Mouse (Mus musculus): ENCODE data around the gene Rere. TPM values are rescaled to one million over a fixed set of nuclear protein-coding genes. Genes with fewer than 3 reads are reported as not detected.
"Not testable (repeated sequence)": the region's sequence is repeated elsewhere in the genome, so short reads cannot be mapped to it uniquely, and the experiment has no call there.

Rere gene
- polyA plus RNA-seq, 1 experiment from 2014 or later: 29.0 TPM

GRCm38 (mm10) chr4:150549393-150549792 lies 267.9 kb downstream of the Rere start:
- H3K36me3 ChIP-seq (ENCODE audit: control insufficient read depth, insufficient read depth, low read length): peaks cover 9% of the 10 kb centered on the region
- no peak overlapping the region for H3K4me3 ChIP-seq (ENCODE audit: low read depth, low read length)
- 0 out of 2 replicates have a peak, but pooled peaks cover 2% of the 10 kb centered on the region for H3K4me1 ChIP-seq (ENCODE audit: control insufficient read depth, insufficient read depth, low read length)
- H3K27me3 ChIP-seq (ENCODE audit: control insufficient read depth, insufficient read depth, low read depth, low read length): no peaks in the 10 kb centered on the region
- 95% methylated on average over 9 of the region's 9 CpGs for WGBS
- no peak for ATAC-seq
- H3K27ac ChIP-seq (ENCODE audit: low read length): no peak overlapping the region
- H3K9me3 ChIP-seq (replicated peaks; ENCODE audit: control insufficient read depth, low read length, poor library complexity, severe bottlenecking): no peaks in the 10 kb centered on the region
- no peak overlapping the region for H3K9ac ChIP-seq (ENCODE audit: low read depth, low read length)
- H3K4me2 ChIP-seq (ENCODE audit: low read length): no peak overlapping the region

- no peak overlapping the region for H3K4me3 ChIP-seq (ENCODE audit: low read depth, low read length)
- 86% methylated on average over 12 of the region's 12 CpGs for WGBS
- H3K36me3 ChIP-seq (ENCODE audit: control insufficient read depth, insufficient read depth, low read length): peaks cover 9% of the 10 kb centered on the region
- H3K9ac ChIP-seq (ENCODE audit: low read depth, low read length): no peak overlapping the region
- H3K4me2 ChIP-seq (ENCODE audit: low read length): no peak overlapping the region
- 0 out of 2 replicates have a peak, but pooled peaks cover 2% of the 10 kb centered on the region for H3K4me1 ChIP-seq (ENCODE audit: control insufficient read depth, insufficient read depth, low read length)
- no peak overlapping the region for H3K27ac ChIP-seq (ENCODE audit: low read length)
- no peaks in the 10 kb centered on the region for H3K27me3 ChIP-seq (ENCODE audit: control insufficient read depth, insufficient read depth, low read depth, low read length)
- H3K9me3 ChIP-seq (replicated peaks; ENCODE audit: control insufficient read depth, low read length, poor library complexity, severe bottlenecking): no peaks in the 10 kb centered on the region
- no peak for ATAC-seq
Measured at GRCm38 (mm10) chr4:150549989-150550716, 268.7 kb downstream of the Rere start.

- peaks cover 10% of the 10 kb centered on the region for H3K4me1 ChIP-seq (ENCODE audit: control insufficient read depth, insufficient read depth, low read length)
- no peak overlapping the region for H3K9ac ChIP-seq (ENCODE audit: low read depth, low read length)
- H3K4me2 ChIP-seq (ENCODE audit: low read length): no peak overlapping the region
- H3K4me3 ChIP-seq (ENCODE audit: low read depth, low read length): no peak overlapping the region
- no peak for ATAC-seq
- H3K27ac ChIP-seq (ENCODE audit: low read length): no peak overlapping the region
- H3K27me3 ChIP-seq (ENCODE audit: control insufficient read depth, insufficient read depth, low read depth, low read length): no peaks in the 10 kb centered on the region
- H3K36me3 ChIP-seq (ENCODE audit: control insufficient read depth, insufficient read depth, low read length): peaks cover 4% of the 10 kb centered on the region; the same call in 1 of the 2 replicates
- no peaks in the 10 kb centered on the region for H3K9me3 ChIP-seq (replicated peaks; ENCODE audit: control insufficient read depth, low read length, poor library complexity, severe bottlenecking)
- WGBS: 83% methylated on average over 4 of the region's 4 CpGs
Measured at GRCm38 (mm10) chr4:150551390-150551789, 269.9 kb downstream of the Rere start.

- H3K9ac ChIP-seq (ENCODE audit: low read depth, low read length): no peak overlapping the region
Measured at GRCm38 (mm10) chr4:150552751-150553600, 271.5 kb downstream of the Rere start.

GRCm38 (mm10) chr4:150555783-150556182 lies 274.3 kb downstream of the Rere start:
- H3K27me3 ChIP-seq (ENCODE audit: control insufficient read depth, insufficient read depth, low read depth, low read length): no peaks in the 10 kb centered on the region
- peak overlapping the region; percentile 91 for H3K27ac ChIP-seq (ENCODE audit: low read length)
- H3K4me3 ChIP-seq (ENCODE audit: low read depth, low read length): no peak overlapping the region
- H3K9me3 ChIP-seq (replicated peaks; ENCODE audit: control insufficient read depth, low read length, poor library complexity, severe bottlenecking): no peaks in the 10 kb centered on the region
- H3K36me3 ChIP-seq (ENCODE audit: control insufficient read depth, insufficient read depth, low read length): no peaks in the 10 kb centered on the region
- H3K4me1 ChIP-seq (ENCODE audit: control insufficient read depth, insufficient read depth, low read length): peaks cover 26% of the 10 kb centered on the region
- no peak overlapping the region; the same call in 1 of the 2 replicates for H3K4me2 ChIP-seq (ENCODE audit: low read length)
- ATAC-seq: no peak
- H3K9ac ChIP-seq (ENCODE audit: low read depth, low read length): no peak overlapping the region

More at GRCm38 (mm10) chr4:150552751-150553600, 271.5 kb downstream of the Rere start:
- no peak overlapping the region for H3K4me3 ChIP-seq (ENCODE audit: low read depth, low read length)
- WGBS: 85% methylated on average over 15 of the region's 15 CpGs
- H3K4me2 ChIP-seq (ENCODE audit: low read length): no peak overlapping the region
- no peak for ATAC-seq
- H3K27me3 ChIP-seq (ENCODE audit: control insufficient read depth, insufficient read depth, low read depth, low read length): no peaks in the 10 kb centered on the region
- no peaks in the 10 kb centered on the region for H3K9me3 ChIP-seq (replicated peaks; ENCODE audit: control insufficient read depth, low read length, poor library complexity, severe bottlenecking)
- peaks cover 25% of the 10 kb centered on the region for H3K4me1 ChIP-seq (ENCODE audit: control insufficient read depth, insufficient read depth, low read length)
- H3K27ac ChIP-seq (ENCODE audit: low read length): no peak overlapping the region
- no peaks in the 10 kb centered on the region for H3K36me3 ChIP-seq (ENCODE audit: control insufficient read depth, insufficient read depth, low read length)

- Histone ChIP-seq H3K4me3 (ENCODE audit: low read depth, low read length) (no peak overlapping the region), H3K27me3 (ENCODE audit: control insufficient read depth, insufficient read depth, low read depth, low read length) (no peaks in the 10 kb centered on the region), H3K9me3 (replicated peaks; ENCODE audit: control insufficient read depth, low read length, poor library complexity, severe bottlenecking) (no peaks in the 10 kb centered on the region), H3K9ac (ENCODE audit: low read depth, low read length) (peak overlapping the region; percentile 52), H3K4me1 (ENCODE audit: control insufficient read depth, insufficient read depth, low read length) (peaks cover 26% of the 10 kb centered on the region), H3K36me3 (ENCODE audit: control insufficient read depth, insufficient read depth, low read length) (no peaks in the 10 kb centered on the region), H3K4me2 (ENCODE audit: low read length) (peak overlapping the region; percentile 44), H3K27ac (ENCODE audit: low read length) (peak overlapping the region; percentile 91)
- peak; percentile 88 for ATAC-seq
- 11% methylated on average over 17 of the region's 17 CpGs for WGBS
Measured at GRCm38 (mm10) chr4:150556382-150557221, 275.2 kb downstream of the Rere start.

- peak; percentile 27; the same call in 1 of the 2 replicates for ATAC-seq
- H3K4me2 ChIP-seq (ENCODE audit: low read length); H3K4me3 ChIP-seq (ENCODE audit: low read depth, low read length); H3K27me3 ChIP-seq (ENCODE audit: control insufficient read depth, insufficient read depth, low read depth, low read length); H3K36me3 ChIP-seq (ENCODE audit: control insufficient read depth, insufficient read depth, low read length); H3K9ac ChIP-seq (ENCODE audit: low read depth, low read length); H3K9me3 ChIP-seq (replicated peaks; ENCODE audit: control insufficient read depth, low read length, poor library complexity, severe bottlenecking): not testable (repeated sequence)
- WGBS: 59% methylated on average over 3 of the region's 3 CpGs
- Histone ChIP-seq H3K4me1 (ENCODE audit: control insufficient read depth, insufficient read depth, low read length) (peaks cover 26% of the 10 kb centered on the region), H3K27ac (ENCODE audit: low read length) (peak overlapping the region; percentile 91)
Measured at GRCm38 (mm10) chr4:150557289-150557688, 275.8 kb downstream of the Rere start.

GRCm38 (mm10) chr4:150557976-150558375 lies 276.5 kb downstream of the Rere start:
- Histone ChIP-seq H3K27ac (ENCODE audit: low read length) (peak overlapping the region; percentile 91), H3K4me2 (ENCODE audit: low read length) (no peak overlapping the region), H3K9ac (ENCODE audit: low read depth, low read length) (no peak overlapping the region), H3K36me3 (ENCODE audit: control insufficient read depth, insufficient read depth, low read length) (no peaks in the 10 kb centered on the region), H3K9me3 (replicated peaks; ENCODE audit: control insufficient read depth, low read length, poor library complexity, severe bottlenecking) (no peaks in the 10 kb centered on the region), H3K4me3 (ENCODE audit: low read depth, low read length) (no peak overlapping the region), H3K4me1 (ENCODE audit: control insufficient read depth, insufficient read depth, low read length) (peaks cover 25% of the 10 kb centered on the region), H3K27me3 (ENCODE audit: control insufficient read depth, insufficient read depth, low read depth, low read length) (no peaks in the 10 kb centered on the region)
- 33% methylated on average over 1 of the region's 1 CpGs for WGBS
- ATAC-seq: peak; percentile 7; the same call in 1 of the 2 replicates
